Mouse (Mus musculus): Measurements from ENCODE around the gene Ugt2b36.
"Not testable (repeated sequence)": the region's sequence is repeated elsewhere in the genome, so short reads cannot be mapped to it uniquely, and the experiment has no call there.

The Ugt2b36 gene

DNA sequence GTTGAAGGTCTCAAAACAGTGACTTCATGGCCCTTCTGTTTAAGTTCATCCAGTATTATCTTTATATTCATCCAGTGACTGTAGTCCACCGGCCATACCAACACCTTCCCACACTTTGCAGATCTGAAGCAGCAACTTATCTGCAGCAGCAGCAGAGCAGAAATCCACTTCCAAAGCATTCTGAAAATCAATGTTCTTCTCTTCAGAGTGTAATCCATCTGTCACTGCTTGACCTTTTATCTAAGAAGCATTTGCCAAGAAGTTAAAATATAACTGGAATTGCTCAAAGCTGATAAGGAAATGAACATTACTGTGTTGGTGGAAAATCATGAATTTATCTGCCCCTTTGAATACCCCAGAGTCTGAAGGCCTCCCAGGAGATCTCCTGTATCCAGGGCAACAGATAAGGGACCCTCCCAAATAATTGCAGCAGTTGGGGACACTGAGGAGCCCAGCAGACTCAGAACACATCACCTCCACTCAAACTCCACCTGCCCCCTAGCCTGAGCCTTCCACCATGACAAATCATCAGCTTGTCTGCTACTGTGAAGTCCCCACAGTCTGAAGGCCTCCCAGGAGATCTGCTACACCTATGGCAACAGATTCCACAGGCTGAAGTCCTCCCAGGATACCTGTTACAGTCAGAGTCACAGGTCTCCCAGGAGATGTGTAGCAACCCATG lies at the start of gene Ugt2b36:
TSS of gene Ugt2b36 (minus strand) at position 210 of the 682 bp plus-strand sequence.
- no peak for DNase-seq

DNA sequence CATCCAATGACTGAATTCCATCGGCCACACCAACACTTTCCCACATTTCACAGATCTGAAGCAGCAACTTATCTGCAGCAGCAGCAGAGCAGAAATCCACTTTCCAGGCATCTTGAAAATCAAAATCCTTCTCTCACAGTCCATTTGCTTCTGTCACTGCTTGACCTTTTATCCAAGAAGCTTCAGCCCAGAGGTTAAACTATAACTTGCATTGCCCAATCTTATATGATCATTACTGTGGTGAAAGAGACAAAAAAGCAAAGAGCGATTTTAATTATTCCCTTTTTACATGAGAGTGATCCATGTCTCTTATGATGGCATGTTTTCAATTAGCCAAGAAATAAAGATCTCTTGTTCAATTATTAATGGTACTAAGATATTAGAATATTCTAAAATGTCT lies 47.8 kb upstream of the Ugt2b36 start, which contains the start of gene Ugt2b5:
TSS of gene Ugt2b5 (minus strand) at position 123 of the 400 bp plus-strand sequence.
- not testable (repeated sequence) for DNase-seq

DNA sequence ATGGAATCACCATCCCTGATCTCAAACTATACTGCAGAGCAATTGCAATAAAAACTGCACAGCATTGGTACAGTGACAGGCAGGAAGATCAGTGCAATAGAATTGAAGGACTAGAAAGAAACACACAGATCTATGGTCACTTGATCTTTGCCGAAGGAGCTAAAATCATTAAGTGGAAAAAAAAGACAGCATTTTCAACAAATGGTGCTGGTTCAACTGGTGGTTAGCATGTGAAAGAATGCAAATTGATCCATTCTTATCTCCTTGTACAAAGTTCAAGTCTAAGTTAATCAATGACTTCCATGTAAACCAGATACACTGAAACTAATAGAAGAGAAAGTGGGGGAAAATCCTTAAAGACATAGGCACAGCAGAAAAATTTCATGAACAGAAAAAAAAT lies 11.3 kb upstream of the Ugt2b36 start:
- not testable (repeated sequence) for DNase-seq

DNA sequence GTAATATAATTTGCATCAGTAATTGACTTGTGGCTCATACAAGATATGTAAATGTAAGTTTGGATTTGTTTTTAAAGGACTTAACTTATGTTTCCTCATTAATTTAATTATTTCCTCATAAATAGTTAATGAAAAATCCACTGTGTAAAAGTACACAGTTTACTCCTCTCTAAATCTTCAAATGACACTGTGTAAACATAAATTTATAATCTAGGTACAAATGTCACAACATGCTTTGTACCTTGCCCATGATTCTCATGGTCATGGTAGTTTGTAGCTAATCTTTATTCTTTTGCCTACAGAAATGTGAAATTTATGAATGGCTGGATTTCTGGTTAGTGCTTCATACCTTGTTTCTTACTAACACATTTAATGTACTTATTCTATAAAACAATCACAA lies 1.2 kb downstream of the Ugt2b36 start:
- DNase-seq = no peak

DNA sequence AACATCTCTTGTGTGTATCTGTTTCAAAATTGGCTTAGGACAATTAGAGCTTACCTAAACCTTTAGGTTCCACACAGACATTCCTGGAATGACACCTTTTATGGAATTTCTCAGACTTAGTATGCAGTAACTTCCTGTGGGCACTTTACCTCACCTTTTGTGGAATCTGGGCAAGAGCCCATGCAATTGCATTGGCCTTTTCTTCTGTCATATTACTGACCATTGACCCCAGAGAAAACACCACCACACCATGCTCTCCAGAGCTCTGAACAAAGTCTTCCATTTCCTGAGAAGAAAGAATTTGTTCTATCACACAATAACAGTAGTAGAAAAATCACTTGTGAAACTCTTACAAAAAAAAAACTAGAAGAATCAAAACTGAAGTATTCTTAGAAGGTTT lies 3.1 kb downstream of the Ugt2b36 start:
- no peak for DNase-seq

DNA sequence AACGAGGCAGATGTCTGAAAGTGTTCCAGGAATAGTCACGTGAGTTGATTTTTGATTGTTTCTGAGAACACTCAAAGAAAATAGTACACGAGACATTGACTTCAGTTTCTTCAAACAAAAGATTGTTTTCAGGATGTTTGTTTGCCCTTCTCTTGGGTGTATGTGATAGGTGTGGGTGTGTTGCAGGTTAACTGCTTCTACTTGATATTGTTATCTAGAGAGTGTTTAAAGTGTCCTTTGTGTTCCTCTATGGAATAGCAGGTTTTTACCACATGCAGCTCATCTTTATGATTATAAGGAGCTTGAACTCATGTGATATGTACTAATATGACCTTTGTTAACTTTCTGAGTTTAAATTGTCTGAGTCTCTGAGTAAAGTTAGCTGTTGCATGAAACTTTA lies 6.1 kb downstream of the Ugt2b36 start:
- no peak for DNase-seq

DNA sequence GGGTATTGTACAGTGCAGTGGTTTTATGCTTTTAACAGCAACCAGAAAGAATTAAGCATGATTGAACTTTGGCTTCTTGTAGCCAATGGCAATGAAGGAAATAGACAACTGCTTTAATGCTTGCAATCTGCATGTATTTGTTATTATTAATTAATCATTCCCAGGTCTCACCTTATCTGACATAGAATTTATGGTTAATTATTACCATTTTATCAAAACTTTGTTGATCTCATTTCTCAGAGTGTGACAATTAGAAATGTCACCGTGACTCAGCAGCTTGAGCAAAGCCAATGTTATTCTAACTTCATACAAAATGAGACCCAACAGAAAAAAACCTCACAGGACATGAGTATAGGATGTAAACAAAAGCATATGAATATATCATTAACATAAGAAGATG lies 61.7 kb downstream of the Ugt2b36 start:
- DNase-seq = no peak

DNA sequence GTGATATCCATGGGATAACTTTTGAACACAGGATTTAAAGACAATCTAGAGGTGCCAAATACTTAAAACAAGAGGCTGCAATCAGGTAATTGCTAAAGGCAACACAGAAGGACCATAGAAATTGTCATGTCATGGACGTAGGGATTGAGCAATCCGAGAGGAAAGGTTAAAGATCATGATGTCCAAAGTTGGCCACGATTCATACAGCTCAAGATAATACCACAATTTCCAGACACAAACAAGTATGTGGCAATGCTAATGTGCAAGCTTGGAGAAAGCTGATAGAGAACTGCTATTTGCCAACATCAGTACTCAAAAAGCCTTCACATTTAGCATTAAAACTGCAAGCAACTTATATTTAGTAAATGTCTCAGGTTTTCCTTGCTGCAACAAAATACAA lies 65.0 kb downstream of the Ugt2b36 start:
- no peak for DNase-seq
